Mouse (Mus musculus): ENCODE data around the gene Ccdc160. TPM values are rescaled to one million over a fixed set of nuclear protein-coding genes. Genes with fewer than 3 reads are reported as not detected.

Ccdc160 gene
- total RNA-seq, 2 experiments from 2014 or later: 2.8 to 3.2 TPM

DNA sequence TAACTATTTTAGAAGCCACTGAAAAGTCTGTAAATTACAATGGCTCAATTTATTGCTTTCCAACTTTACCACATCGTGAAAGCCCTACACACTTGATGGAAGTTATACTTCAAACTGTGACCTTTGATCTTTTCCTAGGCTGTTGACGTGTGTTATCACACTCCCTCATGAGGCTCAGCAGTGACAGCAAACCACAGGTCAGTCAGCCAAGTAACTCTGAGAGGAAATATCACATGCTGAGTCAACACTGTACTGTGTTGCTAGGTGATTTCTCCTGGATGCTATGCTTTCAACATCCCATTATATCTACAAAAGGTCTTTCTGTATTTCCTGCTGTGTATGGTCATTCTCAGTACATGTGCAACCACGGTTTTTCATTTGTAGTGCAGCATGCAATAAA is 28.3 kb downstream of the Ccdc160 start:
- intact Hi-C loops (cut with DNase I): no loop called here
- DNase-seq: no peak

Small RNAs within 50 kb of the gene (microRNA-seq; reads per million reads assigned to microRNA genes)
- gene Mir106a (19.3 reads per million, percentile 34 among the genes with 10 or more reads in this experiment), gene Mir18b (2.1 reads per million), gene Mir19b-2 (not detected), gene Mir20b (21.4 reads per million, percentile 36 among the genes with 10 or more reads in this experiment), gene Mir363 (21.7 reads per million, percentile 37 among the genes with 10 or more reads in this experiment), gene Mir92-2 (40.0 reads per million, percentile 43 among the genes with 10 or more reads in this experiment)

Other genes with a start within 250 kb of the Ccdc160 start
- 10 to 100 TPM; 22.4 to 23.5 TPM for gene Gpc3, start 177.2 kb upstream of the Ccdc160 start, total RNA-seq (2021)
- gene Phf6, start 121.1 kb downstream of the Ccdc160 start, total RNA-seq (2021): 10 to 100 TPM; 36.1 to 42.4 TPM
- 10 to 100 TPM; 77.3 to 90.7 TPM for gene Hprt, start 196.9 kb downstream of the Ccdc160 start, total RNA-seq (2021)

All from left cerebral cortex, postnatal 4 days (tissue).